Mouse (Mus musculus): ENCODE measurements around the gene Slc4a2. TPM values are rescaled to one million over a fixed set of nuclear protein-coding genes. Genes with fewer than 3 reads are reported as not detected.
A peak's percentile ranks its signal among the peaks of the same experiment; 100 is the strongest.
"Not testable (repeated sequence)": the region's sequence is repeated elsewhere in the genome, so short reads cannot be mapped to it uniquely, and the experiment has no call there.

Gene Slc4a2
- polyA plus RNA-seq, 1 experiment from 2014 or later = 43.9 TPM

- peaks cover 59% of the 10 kb centered on the region for H3K4me1 ChIP-seq
- peak; percentile 74 for DNase-seq (ENCODE audit: low spot score)
- peak overlapping the region; percentile 87 for H3K27ac ChIP-seq
- H3K36me3 ChIP-seq = no peaks in the 10 kb centered on the region
- H3K4me3 ChIP-seq = peak overlapping the region; percentile 62
- H3K27me3 ChIP-seq (ENCODE audit: low read depth, poor library complexity, severe bottlenecking) = peaks cover 45% of the 10 kb centered on the region
- 2% methylated on average over 73 of the region's 73 CpGs for WGBS
- H3K9me3 ChIP-seq (replicated peaks) = no peaks in the 10 kb centered on the region
Measured at GRCm38 (mm10) chr5:24387264-24388241, 36.1 kb upstream of the Slc4a2 start.

GRCm38 (mm10) chr5:24388246-24388915 is 35.3 kb upstream of the Slc4a2 start:
- no peaks in the 10 kb centered on the region for H3K36me3 ChIP-seq
- peak overlapping the region; percentile 87 for H3K27ac ChIP-seq
- 24% methylated on average over 26 of the region's 26 CpGs for WGBS
- H3K27me3 ChIP-seq (ENCODE audit: low read depth, poor library complexity, severe bottlenecking) = peaks cover 45% of the 10 kb centered on the region
- DNase-seq (ENCODE audit: low spot score) = no peak
- H3K9me3 ChIP-seq (replicated peaks) = no peaks in the 10 kb centered on the region
- H3K4me1 ChIP-seq = peaks cover 57% of the 10 kb centered on the region
- peak overlapping the region; percentile 62 for H3K4me3 ChIP-seq

DNA sequence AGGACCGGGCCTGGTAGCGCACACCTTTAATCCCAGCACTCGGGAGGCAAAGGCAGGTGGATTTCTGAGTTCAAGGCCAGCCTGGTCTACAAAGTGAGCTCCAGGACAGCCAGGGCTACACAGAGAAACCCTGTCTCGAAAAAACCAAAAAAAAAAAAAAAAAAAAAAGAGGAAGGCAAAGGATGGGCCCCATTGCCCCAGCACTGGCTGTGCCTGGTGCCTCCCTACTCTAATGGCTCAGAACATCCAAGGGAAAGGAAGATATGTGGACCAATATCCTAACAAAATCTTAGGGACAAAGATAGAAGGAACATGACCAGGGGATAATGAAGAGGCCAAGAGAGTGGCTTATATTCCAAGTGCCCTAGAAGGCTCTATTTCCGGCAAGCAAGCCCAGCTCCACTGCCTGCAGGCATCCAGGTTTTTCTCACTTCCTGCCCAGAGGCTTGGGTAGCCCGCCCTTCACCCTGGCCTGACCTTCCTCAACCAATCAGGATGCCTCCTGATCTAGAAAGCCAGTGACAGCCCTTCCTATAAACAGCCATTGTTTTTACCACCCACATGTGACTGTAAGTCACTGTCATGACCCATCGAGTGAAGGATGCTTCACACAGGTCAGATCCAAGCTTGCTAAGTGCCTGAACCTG is 34.5 kb upstream of the Slc4a2 start:
- H3K36me3 ChIP-seq = no peaks in the 10 kb centered on the region
- peaks cover 55% of the 10 kb centered on the region for H3K4me1 ChIP-seq
- no peaks in the 10 kb centered on the region for H3K9me3 ChIP-seq (replicated peaks)
- peak overlapping the region; percentile 77 for H3K27ac ChIP-seq
- H3K4me3 ChIP-seq = peak overlapping the region; percentile 62; the same call in 1 of the 2 replicates
- WGBS = 41% methylated on average over 7 of the region's 7 CpGs
- H3K27me3 ChIP-seq (ENCODE audit: low read depth, poor library complexity, severe bottlenecking) = peaks cover 45% of the 10 kb centered on the region
- DNase-seq (ENCODE audit: low spot score) = peak; percentile 57

- H3K4me3 ChIP-seq = peak overlapping the region; percentile 20
- no peak for DNase-seq (ENCODE audit: low spot score)
- peaks cover 42% of the 10 kb centered on the region for H3K27me3 ChIP-seq (ENCODE audit: low read depth, poor library complexity, severe bottlenecking)
- H3K9me3 ChIP-seq (replicated peaks) = no peaks in the 10 kb centered on the region
- H3K36me3 ChIP-seq = no peaks in the 10 kb centered on the region
- H3K4me1 ChIP-seq = peaks cover 52% of the 10 kb centered on the region
- peak overlapping the region; percentile 77 for H3K27ac ChIP-seq
- 77% methylated on average over 4 of the region's 4 CpGs for WGBS
Measured at GRCm38 (mm10) chr5:24389658-24390020, 34.0 kb upstream of the Slc4a2 start.

GRCm38 (mm10) chr5:24391864-24392263 is 31.8 kb upstream of the Slc4a2 start, which contains the start of gene Atg9b:
Gene Atg9b (minus strand): TSS chr5:24392143.
- 67% methylated on average over 7 of the region's 7 CpGs for WGBS
- Histone ChIP-seq H3K27ac (peak within 1 kb of the TSS; percentile 14; the same call in 1 of the 2 replicates), H3K4me1 (peaks cover 50% of the 10 kb centered on the region)

DNA sequence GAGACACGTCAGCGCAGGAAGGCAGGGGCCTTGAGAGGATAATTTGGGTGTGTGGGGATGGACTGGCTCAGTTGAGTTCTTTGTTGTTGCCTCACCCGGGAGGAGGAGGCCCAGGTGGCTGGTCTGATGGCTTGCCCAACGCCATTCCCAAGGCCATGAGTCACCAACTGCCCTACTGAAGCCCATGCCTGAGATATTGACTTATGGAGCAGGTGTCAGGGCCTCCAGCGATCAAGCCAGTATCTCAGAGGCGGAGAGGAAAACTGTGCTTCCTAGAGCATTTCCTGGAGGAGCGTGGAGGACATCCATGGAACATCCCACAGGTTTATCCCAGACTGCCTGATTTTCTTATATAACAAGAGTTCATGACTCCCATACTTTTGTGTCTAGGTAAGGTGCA is 30.9 kb upstream of the Slc4a2 start:
- Histone ChIP-seq H3K27ac (no peak overlapping the region), H3K36me3 (peaks cover 3% of the 10 kb centered on the region; the same call in 1 of the 2 replicates)
- WGBS = 76% methylated on average over 7 of the region's 7 CpGs

More at GRCm38 (mm10) chr5:24391864-24392263, 31.8 kb upstream of the Slc4a2 start, which contains the start of gene Atg9b:
- H3K27me3 ChIP-seq (ENCODE audit: low read depth, poor library complexity, severe bottlenecking) = peaks cover 20% of the 10 kb centered on the region
- peaks cover 3% of the 10 kb centered on the region; the same call in 1 of the 2 replicates for H3K36me3 ChIP-seq
- no peak within 1 kb of the TSS for H3K4me3 ChIP-seq
- H3K9me3 ChIP-seq (replicated peaks) = no peaks in the 10 kb centered on the region
- DNase-seq (ENCODE audit: low spot score) = no peak

DNA sequence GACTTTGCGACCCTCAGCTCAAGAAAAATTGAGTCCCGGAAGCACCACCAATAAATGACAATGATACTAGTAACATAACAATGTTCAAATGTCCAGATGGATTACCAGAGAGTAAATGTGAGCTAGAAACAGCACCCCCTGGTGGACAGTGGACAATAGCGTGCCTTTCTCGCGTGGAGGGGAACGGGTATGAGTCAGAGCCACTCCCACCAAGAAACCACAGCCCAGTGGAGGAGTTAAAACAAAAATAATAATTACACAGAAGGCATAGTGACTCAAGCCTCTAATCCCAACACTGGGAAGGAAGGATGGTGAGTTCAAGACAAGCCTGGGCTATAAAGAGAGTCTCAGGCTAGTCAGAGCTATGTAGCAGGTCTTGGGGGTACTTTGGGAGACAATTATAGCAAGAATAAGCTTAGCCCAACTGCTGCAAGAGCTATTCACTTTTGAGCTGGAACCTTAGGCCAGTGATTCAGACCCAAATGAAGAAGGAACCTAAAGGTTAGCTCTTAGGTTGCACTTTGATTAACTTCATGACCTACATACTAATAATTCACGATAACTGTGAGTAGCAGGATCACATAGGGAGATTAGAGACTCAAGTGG is 30.1 kb upstream of the Slc4a2 start, which contains the start of gene Abcb8:
TSS of gene Abcb8 (plus strand) at position 272 of the 606 bp plus-strand sequence.
- Histone ChIP-seq H3K36me3 (peaks cover 3% of the 10 kb centered on the region; the same call in 1 of the 2 replicates), H3K9me3 (replicated peaks) (no peaks in the 10 kb centered on the region), H3K4me3 (peak within 1 kb of the TSS; percentile 69), H3K27ac (peak within 1 kb of the TSS; percentile 92), H3K27me3 (ENCODE audit: low read depth, poor library complexity, severe bottlenecking) (peaks cover 4% of the 10 kb centered on the region), H3K4me1 (peaks cover 34% of the 10 kb centered on the region)
- DNase-seq (ENCODE audit: low spot score) = peak; percentile 85
- 24% methylated on average over 7 of the region's 7 CpGs for WGBS

More for the DNA sequence above, 30.9 kb upstream of the Slc4a2 start:
- no peak for DNase-seq (ENCODE audit: low spot score)
- Histone ChIP-seq H3K4me3 (no peak overlapping the region), H3K27me3 (ENCODE audit: low read depth, poor library complexity, severe bottlenecking) (peaks cover 11% of the 10 kb centered on the region), H3K4me1 (peaks cover 41% of the 10 kb centered on the region), H3K9me3 (replicated peaks) (no peaks in the 10 kb centered on the region)

GRCm38 (mm10) chr5:24394165-24394894 is 29.3 kb upstream of the Slc4a2 start:
- peak overlapping the region; percentile 69 for H3K4me3 ChIP-seq
- 2% methylated on average over 36 of the region's 36 CpGs for WGBS
- peak overlapping the region; percentile 92 for H3K27ac ChIP-seq
- H3K9me3 ChIP-seq (replicated peaks) = no peaks in the 10 kb centered on the region
- peaks cover 3% of the 10 kb centered on the region; the same call in 1 of the 2 replicates for H3K36me3 ChIP-seq
- peak; percentile 94 for DNase-seq (ENCODE audit: low spot score)
- peaks cover 25% of the 10 kb centered on the region for H3K4me1 ChIP-seq
- no peaks in the 10 kb centered on the region for H3K27me3 ChIP-seq (ENCODE audit: low read depth, poor library complexity, severe bottlenecking)

DNA sequence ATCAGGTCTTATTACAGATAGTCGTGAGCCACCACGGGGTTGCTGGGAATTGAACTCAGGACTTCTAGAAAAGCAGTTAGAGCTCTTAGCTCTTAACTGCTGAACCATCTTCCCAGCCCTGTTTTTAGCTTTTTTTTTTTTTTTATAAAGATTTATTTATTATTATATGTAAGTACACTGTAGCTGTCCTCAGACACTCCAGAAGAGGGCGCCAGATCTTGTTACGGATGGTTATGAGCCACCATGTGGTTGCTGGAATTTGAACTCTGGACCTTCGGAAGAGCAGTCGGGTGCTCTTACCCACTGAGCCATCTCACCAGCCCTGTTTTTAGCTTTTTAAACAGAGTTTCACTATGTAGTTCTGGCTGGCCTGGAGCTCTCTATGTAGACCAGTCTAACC is 27.4 kb upstream of the Slc4a2 start:
- Histone ChIP-seq H3K4me1 (peaks cover 22% of the 10 kb centered on the region), H3K36me3 (peaks cover 19% of the 10 kb centered on the region)
- H3K27ac ChIP-seq; H3K27me3 ChIP-seq (ENCODE audit: low read depth, poor library complexity, severe bottlenecking); DNase-seq (ENCODE audit: low spot score); H3K4me3 ChIP-seq; H3K9me3 ChIP-seq (replicated peaks): not testable (repeated sequence)
- 88% methylated on average over 6 of the region's 6 CpGs for WGBS

- WGBS = 86% methylated on average over 10 of the region's 10 CpGs
- no peak for DNase-seq (ENCODE audit: low spot score)
- Histone ChIP-seq H3K4me1 (peaks cover 9% of the 10 kb centered on the region; the same call in 1 of the 2 replicates), H3K9me3 (replicated peaks) (no peaks in the 10 kb centered on the region), H3K27ac (no peak overlapping the region), H3K36me3 (peaks cover 49% of the 10 kb centered on the region), H3K4me3 (no peak overlapping the region), H3K27me3 (ENCODE audit: low read depth, poor library complexity, severe bottlenecking) (no peaks in the 10 kb centered on the region)
Measured at GRCm38 (mm10) chr5:24399686-24400085, 24.0 kb upstream of the Slc4a2 start.

GRCm38 (mm10) chr5:24400362-24400761 is 23.3 kb upstream of the Slc4a2 start:
- no peaks in the 10 kb centered on the region for H3K9me3 ChIP-seq (replicated peaks)
- no peak overlapping the region for H3K27ac ChIP-seq
- peaks cover 8% of the 10 kb centered on the region; the same call in 1 of the 2 replicates for H3K4me1 ChIP-seq
- no peak overlapping the region for H3K4me3 ChIP-seq
- no peak for DNase-seq (ENCODE audit: low spot score)
- no peaks in the 10 kb centered on the region for H3K27me3 ChIP-seq (ENCODE audit: low read depth, poor library complexity, severe bottlenecking)
- H3K36me3 ChIP-seq = peaks cover 55% of the 10 kb centered on the region
- WGBS = 92% methylated on average over 11 of the region's 11 CpGs

All from limb, embryonic 10.5 days (tissue).